Mouse (Mus musculus) NIH3T3 (cell line): ENCODE measurements around the gene Prss56.

Source experiments
- DNase-seq: peaks from one replicate; pipeline ENCODE4 v3.0.0-alpha.2; 2012; ENCODE audit warnings: low read depth

The Prss56 gene

GRCm38 (mm10) chr1:87232197-87232596 lies 49.1 kb downstream of the Prss56 start:
- DNase-seq, result no peak
